Mouse (Mus musculus) C2C12 (cell line): ENCODE data around the gene Pus1.

Source experiments
- CEBPB ChIP-seq: IDR thresholded peaks from one replicate; pipeline ENCODE4 v1.6.1; 2011; ENCODE audit warnings: low read depth, mild to moderate bottlenecking, control low read depth, moderate library complexity
- CTCF ChIP-seq: IDR thresholded peaks from one replicate; pipeline ENCODE4 v1.5.1; 2011; ENCODE audit not compliant: control insufficient read depth, insufficient read depth, insufficient read length
- FOSL1 ChIP-seq: IDR thresholded peaks from one replicate; pipeline ENCODE4 v1.8.0; 2011; ENCODE audit warnings: mild to moderate bottlenecking, low read length; ENCODE audit not compliant: poor library complexity, insufficient read depth, severe bottlenecking
- MAX ChIP-seq: IDR thresholded peaks from one replicate; pipeline ENCODE4 v1.6.1; 2011; ENCODE audit warnings: mild to moderate bottlenecking, control low read depth
- MYOD1 ChIP-seq: IDR thresholded peaks from one replicate; pipeline ENCODE4 v1.6.1; 2011; ENCODE audit warnings: low read depth; ENCODE audit not compliant: control insufficient read depth, insufficient read length
- MYOG ChIP-seq: IDR thresholded peaks from one replicate; pipeline ENCODE4 v1.6.1; 2011; ENCODE audit not compliant: control insufficient read depth, insufficient read length; ENCODE audit errors: extremely low read depth
- USF1 ChIP-seq: IDR thresholded peaks from one replicate; pipeline ENCODE4 v1.6.1; 2011; ENCODE audit warnings: low read depth, mild to moderate bottlenecking, control low read depth, moderate library complexity

DNA sequence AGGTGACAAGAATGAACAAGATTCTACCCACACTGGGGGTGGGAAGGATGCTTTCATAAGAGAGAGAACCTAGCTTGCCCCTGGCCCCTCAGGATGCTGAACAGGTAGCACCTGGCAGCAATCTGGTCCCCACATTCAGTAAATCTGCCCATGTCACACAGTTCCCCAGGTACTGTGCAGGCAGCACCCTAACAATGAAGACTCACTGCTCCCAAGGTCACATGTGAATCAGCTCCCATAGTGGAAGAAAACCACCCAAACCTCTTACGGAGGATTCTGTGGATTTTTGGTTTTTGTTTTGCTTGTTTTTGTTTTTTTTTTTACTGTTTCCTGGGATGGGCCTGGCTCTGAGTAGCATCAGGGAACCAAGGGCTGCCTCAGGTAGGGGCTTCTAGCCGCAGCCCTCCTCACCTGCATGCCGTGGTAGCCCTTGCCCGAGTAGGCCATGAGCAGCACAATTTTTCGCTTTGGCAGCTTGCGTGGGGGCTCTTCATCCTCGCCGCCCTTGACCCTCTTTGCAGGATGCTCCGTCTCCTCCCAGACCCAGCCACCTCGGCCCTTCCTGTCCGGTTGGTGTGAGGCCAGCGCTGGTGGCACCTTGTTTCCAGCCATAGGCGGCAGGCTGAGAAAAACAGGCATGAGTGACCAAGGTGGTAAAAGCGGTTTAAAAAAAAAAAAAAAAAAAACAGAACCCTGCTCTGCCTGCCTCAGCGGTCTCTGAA lies 1.0 kb downstream of the Pus1 start:
- TF ChIP-seq CTCF: no peak
- no peak for TF ChIP-seq MYOG
- no peak for TF ChIP-seq USF1
- no peak for TF ChIP-seq CEBPB
- no peak for TF ChIP-seq MAX
- TF ChIP-seq MYOD1: no peak
- no peak for TF ChIP-seq FOSL1
